Mouse (Mus musculus) right cerebral cortex, postnatal 4 days (tissue): Measurements from ENCODE around the gene Mef2b.

ENCODE experiments used
- DNase-seq: peaks from one replicate; pipeline ENCODE4 v3.0.0-alpha.2; 2022

Mef2b gene

DNA sequence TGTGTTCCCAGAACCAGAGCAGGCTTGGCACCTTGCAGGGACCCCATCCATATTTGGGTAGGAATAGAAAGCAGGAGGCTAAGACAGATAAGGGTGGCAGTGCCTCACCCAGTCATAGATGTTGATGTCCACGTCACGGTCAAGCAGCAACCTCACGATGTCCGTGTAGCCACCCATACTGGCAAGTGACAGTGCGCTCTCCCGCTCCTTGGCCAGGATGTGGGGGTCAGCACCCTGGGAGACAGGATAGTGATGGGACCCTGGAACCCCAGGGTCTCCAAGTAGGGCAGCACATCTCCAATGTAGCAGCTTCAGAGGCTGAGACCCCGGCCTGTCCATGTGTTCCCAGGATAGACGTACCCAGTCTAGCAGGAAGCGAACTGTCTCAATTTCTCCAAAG, 4.6 kb upstream of the Mef2b start:
- DNase-seq = no peak

DNA sequence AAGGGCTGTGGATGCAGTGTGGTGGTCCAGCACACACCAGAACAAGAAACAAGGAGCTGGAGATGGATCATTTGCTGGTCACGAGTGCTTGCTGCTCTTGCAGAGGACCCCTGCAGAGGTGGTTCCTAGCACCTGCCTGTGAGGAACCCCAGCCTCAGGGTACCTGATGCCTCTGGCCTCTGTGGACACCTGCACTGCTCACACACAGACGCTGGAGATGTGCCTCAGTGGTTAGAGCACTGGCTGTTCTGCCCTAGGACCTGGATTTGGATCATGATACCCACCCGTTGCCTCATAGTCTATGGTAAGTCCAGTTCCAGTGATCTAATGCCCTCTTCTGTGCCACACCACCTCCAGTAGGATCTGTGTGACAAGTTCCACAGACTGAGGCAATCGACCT, 2.9 kb upstream of the Mef2b start:
- DNase-seq = no peak

GRCm38 (mm10) chr8:70137890-70138289, 1.6 kb upstream of the Mef2b start:
- DNase-seq = no peak

DNA sequence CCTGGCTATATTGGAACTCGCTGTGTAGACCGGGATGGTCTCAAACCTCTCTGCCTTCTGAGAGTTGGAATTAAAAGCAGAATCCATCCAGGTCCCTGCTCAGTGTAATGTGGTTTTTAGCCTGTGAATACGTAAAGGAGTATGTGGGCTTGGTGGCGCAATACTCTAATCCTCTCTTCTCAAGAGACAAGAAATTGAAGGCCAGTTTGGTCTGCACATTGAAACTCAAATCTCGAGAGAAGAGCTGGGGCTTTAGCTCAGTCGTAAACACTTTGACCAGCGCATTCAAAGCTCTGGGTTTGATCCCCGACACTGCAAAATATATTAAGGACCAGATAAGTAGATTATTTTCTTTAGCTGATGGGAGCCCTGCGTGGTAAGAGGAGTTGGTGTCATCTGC, 470 bp downstream of the Mef2b start:
- DNase-seq = no peak

- DNase-seq = no peak
Observed at GRCm38 (mm10) chr8:70147678-70148607, 8.4 kb downstream of the Mef2b start.

DNA sequence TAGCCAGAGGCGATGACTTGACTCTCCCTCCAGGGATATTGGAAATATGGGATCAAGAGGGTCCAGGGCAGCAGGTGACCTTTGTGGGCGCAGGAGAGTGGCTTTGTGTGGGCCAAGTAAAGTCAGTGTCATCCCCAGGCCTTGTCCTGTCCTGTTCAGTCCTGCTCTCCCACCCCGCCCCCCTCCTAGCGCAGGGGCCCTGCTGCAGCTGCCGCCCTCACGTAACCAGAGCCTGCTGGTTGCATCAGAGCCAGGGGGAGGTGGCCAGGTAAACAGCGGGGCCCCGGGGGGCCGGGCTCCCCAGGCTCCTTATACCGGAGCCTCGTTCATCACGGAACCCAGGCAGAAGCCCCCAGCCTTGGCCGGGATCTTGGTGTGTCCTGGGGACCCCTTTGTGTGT, 10.6 kb downstream of the Mef2b start:
- no peak for DNase-seq

DNA sequence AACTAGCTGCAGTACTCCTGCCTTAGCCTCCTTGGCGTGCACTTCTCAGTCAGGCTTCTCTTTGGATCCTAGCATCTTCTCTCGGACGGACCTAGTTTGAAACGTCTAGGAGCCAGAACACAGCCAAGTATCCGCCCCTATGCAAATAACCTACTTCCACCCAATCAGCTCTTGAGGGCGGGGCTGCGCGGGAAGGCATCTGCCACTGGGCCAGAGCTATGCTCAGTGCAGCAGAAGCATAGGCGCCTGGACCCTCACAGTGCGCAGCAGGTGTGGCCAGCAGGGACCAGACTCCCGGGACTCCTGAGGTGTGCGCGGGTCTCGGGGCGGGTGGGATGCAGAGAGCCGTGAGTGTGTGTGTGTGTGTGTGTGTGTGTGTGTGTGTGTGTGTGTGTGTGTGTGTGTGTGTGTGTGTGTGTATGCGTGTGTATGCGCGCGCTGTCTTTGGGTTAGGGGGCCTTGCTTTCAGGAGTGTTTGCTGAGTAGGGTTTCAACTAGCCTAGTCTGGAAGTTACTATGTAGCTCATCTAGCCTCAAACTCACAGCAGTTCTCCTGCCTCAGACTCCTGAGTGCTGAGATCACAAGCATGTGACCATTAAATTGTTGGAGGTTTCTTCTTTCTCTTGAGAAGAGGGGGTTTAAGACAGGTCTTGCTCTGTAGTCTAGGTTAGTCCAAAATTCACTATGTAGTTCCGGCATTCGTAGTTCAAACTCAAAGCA, 13.2 kb downstream of the Mef2b start:
- DNase-seq = peak; percentile 61

GRCm38 (mm10) chr8:70157240-70157800, 17.8 kb downstream of the Mef2b start:
- no peak for DNase-seq

DNA sequence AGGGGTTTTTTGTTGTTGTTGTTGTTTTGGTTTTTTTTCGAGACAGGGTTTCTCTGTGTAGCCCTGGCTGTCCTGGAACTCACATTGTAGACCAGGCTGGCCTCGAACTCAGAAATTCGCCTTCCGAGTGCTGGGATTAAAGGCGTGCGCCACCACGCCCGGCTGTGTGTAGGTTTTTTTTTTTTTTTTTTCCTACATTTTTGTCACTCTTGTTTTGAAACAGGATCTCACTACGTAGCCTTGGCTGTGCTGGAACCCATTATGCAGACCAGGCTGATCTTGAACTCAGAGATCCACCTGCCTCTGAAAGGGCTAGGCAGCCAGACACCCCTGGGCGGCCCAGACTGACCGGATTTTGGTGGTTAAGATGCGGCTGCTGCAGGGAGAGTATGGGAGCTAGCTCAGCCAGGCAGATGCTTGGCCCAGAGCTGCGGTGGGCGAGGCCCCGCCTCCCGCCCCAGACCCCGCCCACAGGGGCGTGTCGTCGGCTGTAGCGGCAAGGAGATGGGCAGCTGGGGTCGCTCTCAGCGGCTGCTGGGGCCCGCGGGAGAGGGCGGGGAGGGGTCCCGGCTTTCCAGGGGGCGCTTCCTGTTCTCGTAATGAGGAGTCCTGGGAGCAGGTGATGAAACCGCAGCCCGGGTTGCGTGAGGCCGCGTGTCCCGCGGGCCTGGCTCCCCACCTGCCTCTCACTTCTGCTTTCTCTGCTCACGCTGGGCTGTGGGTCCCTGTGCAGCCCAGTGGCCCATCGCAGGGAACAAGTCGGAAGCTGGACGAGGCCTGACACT, 18.8 kb downstream of the Mef2b start:
- peak; percentile 71 for DNase-seq

- DNase-seq = no peak
Observed at GRCm38 (mm10) chr8:70159211-70159610, 19.7 kb downstream of the Mef2b start.

DNA sequence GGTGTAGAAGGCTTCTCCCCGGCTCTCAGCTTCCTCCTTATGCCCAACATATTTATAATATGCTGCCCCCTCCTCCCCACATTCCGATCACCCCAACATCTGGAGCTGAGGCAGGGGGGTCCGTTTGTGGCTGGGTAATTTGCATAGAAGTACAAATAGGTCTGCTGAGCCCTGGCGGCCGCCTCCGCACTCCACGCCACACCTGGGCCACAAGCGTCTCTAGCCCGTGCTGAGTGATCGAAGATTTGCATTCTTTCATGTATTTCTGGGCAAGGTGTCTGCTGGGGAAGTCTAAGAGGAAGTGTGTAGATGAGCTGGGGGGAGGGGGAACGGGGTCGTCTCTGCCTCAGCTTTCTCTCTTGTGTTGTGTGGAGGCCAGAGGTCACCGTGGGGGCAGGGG, 20.5 kb downstream of the Mef2b start:
- DNase-seq = no peak

DNA sequence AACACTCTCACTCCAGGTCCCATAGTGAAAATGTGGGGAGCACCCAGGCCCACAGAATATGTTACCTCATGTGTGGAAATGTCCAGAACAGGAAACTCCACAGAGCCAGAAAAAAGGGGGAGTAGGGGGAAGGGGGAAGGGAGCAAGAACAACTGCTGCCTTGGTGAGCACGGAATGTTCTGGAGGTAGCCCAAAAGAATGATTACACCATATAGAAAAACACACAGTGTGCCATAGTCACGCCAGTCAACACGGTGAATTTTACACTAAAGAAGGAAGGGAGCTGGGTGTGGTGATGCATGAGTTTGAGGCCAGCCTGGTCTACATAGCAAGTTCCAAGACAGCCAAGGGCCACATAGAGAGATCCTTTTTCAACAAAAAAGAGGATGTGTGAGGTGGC, 23.8 kb downstream of the Mef2b start:
- no peak for DNase-seq

DNA sequence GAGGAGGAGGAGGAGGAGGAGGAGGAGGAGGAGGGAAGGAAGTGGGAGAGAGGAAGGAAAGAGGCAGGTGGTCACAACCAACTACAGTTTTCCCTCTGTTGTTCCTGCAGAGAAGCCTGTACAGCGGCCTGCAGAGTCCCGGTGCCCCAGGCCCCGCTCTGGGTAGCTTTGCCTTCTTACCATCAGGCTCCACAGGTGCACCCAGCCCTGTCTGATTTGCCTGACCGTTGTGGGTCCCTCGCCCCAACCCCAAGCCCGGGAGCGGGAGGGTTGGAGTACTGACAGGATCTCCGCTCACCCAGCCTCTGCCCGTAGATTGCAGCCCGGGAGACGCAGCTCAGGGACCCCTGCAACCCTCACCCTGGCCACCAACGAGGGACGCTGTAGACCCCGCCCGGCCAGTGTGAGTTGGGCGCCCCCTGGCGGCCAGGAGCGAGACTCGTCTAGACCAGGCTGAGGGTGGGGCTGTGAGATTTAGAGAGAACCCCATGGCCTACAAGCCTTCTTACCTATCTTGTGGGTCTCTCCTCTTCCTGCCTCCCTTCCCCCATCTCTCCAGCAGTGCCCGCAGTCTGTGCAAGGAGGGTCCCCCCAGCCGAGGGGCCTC, 27.1 kb downstream of the Mef2b start:
- DNase-seq = peak; percentile 80

DNA sequence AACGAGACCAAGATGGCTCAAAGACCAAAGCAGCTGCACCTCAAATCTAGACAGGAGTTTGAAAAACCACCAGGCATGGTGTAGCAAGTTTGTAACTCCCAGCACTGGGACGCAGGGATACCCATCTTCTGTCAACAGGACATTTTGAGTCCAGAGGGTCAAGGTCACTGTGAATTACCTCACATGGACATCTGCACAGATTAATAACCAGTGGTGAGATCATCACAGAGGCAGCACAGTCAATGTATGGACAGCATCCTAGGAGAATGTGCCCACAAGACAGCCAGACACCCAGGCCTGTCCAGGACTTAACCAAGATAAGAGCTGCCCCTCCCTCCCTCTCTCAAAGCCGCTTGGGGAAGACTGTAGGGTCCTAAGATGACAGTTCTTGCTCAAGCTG, 30.6 kb downstream of the Mef2b start:
- DNase-seq = no peak

DNA sequence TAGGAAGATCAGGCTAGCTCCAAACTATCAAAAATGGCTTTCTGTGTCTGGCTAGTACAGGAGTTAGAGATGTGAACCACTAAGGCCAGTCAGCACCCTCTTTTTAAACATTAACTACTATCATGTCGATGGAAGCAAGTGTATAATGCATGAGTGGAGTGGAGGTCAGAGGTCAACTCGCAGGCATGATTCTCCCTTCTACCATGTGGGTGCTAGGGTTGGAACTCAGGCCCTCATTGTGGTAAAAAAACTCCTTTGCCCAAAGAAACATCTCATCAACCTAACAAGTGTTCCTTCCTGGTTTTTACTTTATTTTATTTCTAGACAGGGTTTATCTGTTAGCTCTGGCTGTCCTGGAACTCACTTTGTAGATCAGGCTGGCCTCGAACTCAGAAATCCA, 31.2 kb downstream of the Mef2b start:
- DNase-seq = no peak

GRCm38 (mm10) chr8:70171240-70171639, 31.7 kb downstream of the Mef2b start:
- DNase-seq = no peak

- peak; percentile 83 for DNase-seq
Observed at GRCm38 (mm10) chr8:70172043-70172681, 32.7 kb downstream of the Mef2b start, which contains the start of gene Tmem161a. Gene Tmem161a, plus strand, starts transcription at chr8:70172356.

DNA sequence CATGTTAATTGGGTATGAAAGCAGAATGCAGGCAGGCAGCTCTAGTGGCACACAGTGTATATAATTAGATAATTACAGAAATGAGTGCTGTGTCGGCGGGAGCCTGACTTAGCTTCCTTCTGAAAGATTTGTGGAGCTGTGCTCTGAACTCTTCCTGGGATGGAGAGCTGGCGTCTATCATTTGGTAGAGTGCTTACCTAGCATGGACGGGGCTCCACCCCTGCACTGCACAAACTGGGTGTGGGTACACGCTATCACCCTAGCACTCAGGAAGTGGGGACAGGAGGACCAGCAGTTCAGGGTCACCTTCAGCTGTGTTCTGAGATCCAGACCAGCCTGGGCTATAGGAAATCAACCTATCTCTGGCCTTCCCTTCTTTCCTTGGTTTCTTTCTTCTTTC, 33.8 kb downstream of the Mef2b start:
- no peak for DNase-seq

DNA sequence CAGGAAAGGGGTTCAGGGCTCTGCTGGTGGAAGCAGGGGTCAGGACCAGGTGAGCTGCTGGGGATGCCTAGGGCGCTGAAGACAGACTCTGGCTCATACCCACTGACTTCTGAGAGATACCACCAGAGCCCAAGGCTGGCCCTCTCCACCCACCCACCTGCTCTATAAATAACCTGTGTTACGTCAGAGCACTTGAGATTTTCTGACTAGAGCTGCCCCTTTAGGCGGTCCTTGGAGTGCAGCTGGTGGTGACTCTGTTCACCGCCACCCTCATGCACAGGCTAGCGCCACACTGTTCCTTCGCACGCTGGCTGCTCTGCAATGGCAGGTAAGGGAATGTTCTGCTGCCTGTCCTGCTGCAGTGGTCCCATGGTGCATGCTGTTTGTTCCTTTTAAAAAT, 34.6 kb downstream of the Mef2b start:
- no peak for DNase-seq

- DNase-seq = no peak
Observed at GRCm38 (mm10) chr8:70178231-70178630, 38.7 kb downstream of the Mef2b start.

GRCm38 (mm10) chr8:70179082-70179481, 39.6 kb downstream of the Mef2b start:
- no peak for DNase-seq
